Mouse (Mus musculus) erythroblast, embryonic 14.5 days (primary cell): ENCODE data around the gene Lrg1. TPM values are rescaled to one million over a fixed set of nuclear protein-coding genes. Genes with fewer than 3 reads are reported as not detected.
"Not testable (repeated sequence)": the region's sequence is repeated elsewhere in the genome, so short reads cannot be mapped to it uniquely, and the experiment has no call there.

Source experiments
- H3K27me3 ChIP-seq: 2 replicates; pipeline ENCODE4 v1.6.1; 2012; ENCODE audit warnings: inconsistent platforms; ENCODE audit not compliant: control insufficient read depth
- H3K36me3 ChIP-seq: 2 replicates; pipeline ENCODE4 v1.6.1; 2012; ENCODE audit warnings: mild to moderate bottlenecking, inconsistent platforms; ENCODE audit not compliant: control insufficient read depth
- H3K4me1 ChIP-seq: 2 replicates; pipeline ENCODE4 v1.6.1; 2012; ENCODE audit warnings: inconsistent platforms; ENCODE audit not compliant: control insufficient read depth
- H3K4me3 ChIP-seq: replicated peaks from 2 replicates; pipeline ENCODE3; 2012; ENCODE audit warnings: moderate library complexity, mild to moderate bottlenecking, inconsistent platforms
- H3K9me3 ChIP-seq: 2 replicates; pipeline ENCODE4 v1.6.1; 2012; ENCODE audit warnings: low read length, inconsistent platforms, mixed read lengths; ENCODE audit not compliant: control insufficient read depth
- GATA1 ChIP-seq: IDR thresholded peaks from 2 replicates; pipeline ENCODE4 v1.6.1; 2012; ENCODE audit warnings: low read length, inconsistent platforms, mixed read lengths
- TAL1 ChIP-seq: IDR thresholded peaks from 3 replicates; pipeline ENCODE4 v1.6.1; 2012; ENCODE audit warnings: low read length, inconsistent platforms, mixed read lengths
- polyA plus RNA-seq: library from polyadenylated mRNA; stranded (reverse); fragments of >175 nt; gene quantifications from 2 replicates; pipeline ENCODE4 v1.2.3, GENCODE M21; 2012

Lrg1 gene
- polyA plus RNA-seq, 1 experiment = 0.03 TPM

DNA sequence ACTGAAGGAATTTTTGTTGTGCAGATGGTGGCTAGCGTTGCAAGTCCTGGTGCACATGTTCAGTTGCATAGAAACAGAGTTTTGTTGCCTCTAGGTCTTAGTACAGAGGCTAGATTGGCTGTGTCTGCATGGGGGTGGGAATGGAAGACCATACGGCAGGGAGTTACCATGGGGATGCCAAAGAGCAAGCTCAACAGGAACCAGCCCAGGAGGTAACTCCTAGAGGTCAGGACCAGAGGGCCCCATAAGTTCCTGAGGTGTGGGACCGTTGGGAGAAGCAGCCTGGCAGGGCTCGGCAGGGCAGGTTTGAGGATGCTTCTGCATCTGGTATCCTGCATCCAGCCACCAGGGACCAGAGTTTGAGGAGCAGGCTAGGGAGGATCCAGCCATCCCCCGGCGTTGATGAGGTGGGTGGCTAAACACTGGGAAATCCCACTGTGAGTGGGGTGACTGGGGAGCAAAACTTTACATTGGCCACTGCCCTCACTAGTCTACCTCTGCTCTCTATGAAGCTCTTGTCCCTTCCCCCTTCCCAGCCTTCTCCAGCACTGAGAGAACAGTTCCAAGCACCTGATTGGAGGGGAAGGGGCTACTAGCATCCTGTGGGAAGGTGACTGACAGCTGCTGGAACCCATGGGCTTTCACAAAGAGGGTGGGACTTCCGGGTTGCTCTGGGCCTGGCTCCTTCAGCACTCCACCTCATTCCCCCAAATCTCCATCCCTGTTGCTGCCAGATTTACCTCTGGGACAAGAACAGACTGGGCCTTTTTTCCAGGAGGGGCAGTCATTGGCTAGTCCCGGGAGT is 40.8 kb downstream of the Lrg1 start:
- Histone ChIP-seq H3K4me1 (peaks cover 42% of the 10 kb centered on the region), H3K36me3 (peaks cover 40% of the 10 kb centered on the region), H3K4me3 (peak overlapping the region; percentile 77), H3K27me3 (no peaks in the 10 kb centered on the region), H3K9me3 (no peaks in the 10 kb centered on the region)
- TF ChIP-seq TAL1 (no peak), GATA1 (no peak)

DNA sequence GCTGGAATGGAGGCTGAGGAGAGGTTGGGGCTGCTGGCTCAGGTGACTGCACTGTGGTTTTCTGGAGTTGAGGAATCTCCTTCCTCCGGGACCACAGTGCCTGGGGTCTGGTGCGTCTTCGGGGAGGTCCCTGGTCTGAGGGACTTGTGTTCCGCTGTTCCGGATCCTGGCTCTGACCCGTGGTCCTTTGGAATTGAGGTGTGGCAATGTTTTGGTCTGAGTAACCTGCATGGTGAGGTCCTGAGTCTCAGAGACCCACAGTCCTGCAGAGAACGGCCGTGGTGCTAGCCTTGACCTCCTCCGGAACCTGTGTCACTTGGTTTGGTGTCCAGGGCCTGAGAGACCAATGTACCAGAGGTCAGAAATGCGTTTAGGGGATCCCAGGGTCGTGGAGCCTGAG is 41.9 kb downstream of the Lrg1 start:
- Histone ChIP-seq H3K27me3 (no peaks in the 10 kb centered on the region), H3K9me3 (no peaks in the 10 kb centered on the region), H3K4me1 (peaks cover 52% of the 10 kb centered on the region), H3K36me3 (peaks cover 30% of the 10 kb centered on the region), H3K4me3 (peak overlapping the region; percentile 77)
- no peak for TF ChIP-seq GATA1
- TF ChIP-seq TAL1 = no peak

DNA sequence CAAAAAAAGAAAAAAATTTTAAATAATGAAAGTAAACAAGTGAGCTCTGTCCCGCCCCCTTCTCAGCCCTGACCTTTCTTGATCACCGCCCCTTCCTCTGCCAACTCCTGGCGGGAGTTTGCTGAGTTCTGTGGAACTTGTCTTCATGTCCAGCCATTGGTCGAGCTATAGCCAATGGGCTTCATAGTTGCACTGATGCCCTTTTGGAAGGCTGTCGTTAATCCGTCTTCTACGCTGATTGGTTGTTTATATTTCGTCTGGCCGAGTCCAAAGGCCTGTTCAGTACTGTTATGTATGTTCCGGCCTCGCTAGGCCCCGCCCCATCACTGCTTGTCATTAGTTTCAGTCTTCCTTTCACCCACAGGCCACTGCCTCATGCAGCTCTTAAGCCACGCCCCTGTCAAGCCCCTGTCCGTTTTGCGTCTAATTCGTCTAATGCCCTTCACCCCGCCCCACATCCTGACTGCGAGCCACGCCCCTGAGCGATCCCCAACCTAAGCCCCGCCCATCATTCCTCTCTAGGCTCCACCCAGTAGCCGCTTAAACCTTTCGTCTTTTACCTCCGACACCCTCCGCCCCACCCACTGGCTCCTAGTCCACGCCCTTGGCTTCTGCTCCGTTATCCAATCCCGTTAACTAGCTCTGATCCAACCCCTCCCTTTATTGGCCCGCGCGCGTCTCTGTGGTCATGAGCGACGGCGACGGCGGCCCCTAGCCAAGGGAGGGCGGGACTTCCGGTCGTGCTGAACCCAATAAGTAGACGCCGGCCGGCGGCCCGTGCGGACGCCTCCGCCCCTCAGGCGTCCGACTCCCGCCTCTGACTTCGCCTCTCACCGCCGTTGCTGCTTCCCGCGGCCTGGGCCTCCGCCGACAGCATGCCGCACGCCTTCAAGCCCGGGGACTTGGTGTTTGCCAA is 42.7 kb downstream of the Lrg1 start, which contains the start of gene Hdgfl2:
TSS of gene Hdgfl2 (plus strand) at position 755 of the 916 bp plus-strand sequence.
- TF ChIP-seq TAL1 (no peak), GATA1 (no peak)
- H3K27me3 ChIP-seq = no peaks in the 10 kb centered on the region
- peaks cover 26% of the 10 kb centered on the region for H3K36me3 ChIP-seq
- peaks cover 60% of the 10 kb centered on the region for H3K4me1 ChIP-seq
- no peaks in the 10 kb centered on the region for H3K9me3 ChIP-seq
- H3K4me3 ChIP-seq = peak within 1 kb of the TSS; percentile 77

DNA sequence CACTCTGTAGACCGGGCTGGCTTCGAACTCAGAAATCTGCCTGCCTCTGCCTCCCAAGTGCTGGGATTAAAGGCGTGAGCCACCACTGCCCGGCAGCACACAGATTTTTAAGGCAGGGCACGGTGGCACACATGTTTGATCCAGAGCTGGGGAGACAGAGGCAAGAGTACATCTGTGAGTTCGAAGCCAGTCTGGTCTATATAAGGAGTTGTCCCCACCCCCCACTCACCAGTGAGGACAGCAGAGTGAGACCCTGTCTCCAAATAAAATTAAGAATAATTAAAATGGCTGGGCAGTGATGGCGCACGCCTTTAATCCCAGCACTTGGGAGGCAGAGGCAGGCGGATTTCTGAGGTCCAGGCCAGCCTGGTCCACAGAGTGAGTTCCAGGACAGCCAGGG is 43.4 kb downstream of the Lrg1 start:
- not testable (repeated sequence) for H3K27me3 ChIP-seq, H3K9me3 ChIP-seq
- peaks cover 66% of the 10 kb centered on the region for H3K4me1 ChIP-seq
- H3K36me3 ChIP-seq = peaks cover 20% of the 10 kb centered on the region
- peak overlapping the region; percentile 77 for H3K4me3 ChIP-seq

DNA sequence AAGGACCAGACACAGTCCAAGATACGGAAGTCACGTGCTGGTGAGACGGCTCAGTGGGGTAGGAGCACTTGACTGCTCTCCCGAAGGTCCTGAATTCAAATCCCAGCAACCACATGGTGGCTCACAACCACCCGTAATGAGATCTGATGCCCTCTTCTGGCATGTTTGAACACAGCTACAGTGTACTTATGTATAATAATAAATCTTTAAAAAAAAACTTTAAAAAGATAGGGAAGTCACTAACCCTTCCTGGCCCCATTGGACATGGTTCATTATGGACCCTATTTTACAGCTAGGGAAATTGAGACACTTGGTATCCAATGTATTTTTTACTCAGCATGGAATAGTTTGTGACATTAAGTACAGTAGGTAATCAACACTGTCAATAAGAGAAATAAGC is 44.3 kb downstream of the Lrg1 start:
- Histone ChIP-seq H3K4me1 (peaks cover 70% of the 10 kb centered on the region), H3K36me3 (peaks cover 16% of the 10 kb centered on the region), H3K9me3 (no peaks in the 10 kb centered on the region), H3K4me3 (no peak overlapping the region), H3K27me3 (no peaks in the 10 kb centered on the region)
- TF ChIP-seq GATA1 (no peak), TAL1 (no peak)

DNA sequence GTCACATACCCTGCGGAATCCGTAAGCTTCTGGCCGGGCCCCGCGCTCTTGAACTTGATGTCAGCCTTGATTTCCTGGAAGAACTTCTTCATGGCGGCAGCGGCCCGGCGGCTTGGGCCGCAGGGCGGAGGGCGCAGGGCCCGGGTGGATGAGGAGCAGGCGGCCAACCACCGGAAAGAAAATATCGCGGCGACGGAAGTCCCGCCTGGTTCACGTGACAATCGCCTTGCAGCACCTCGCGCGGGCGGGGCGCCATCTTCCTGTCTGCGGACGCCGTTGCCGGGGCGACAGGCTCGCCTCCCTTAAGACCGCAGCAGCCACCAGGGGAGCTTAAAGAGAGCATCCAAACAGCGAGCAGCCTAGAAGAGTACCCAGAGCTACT is 47.0 kb downstream of the Lrg1 start, which contains the start of gene Ubxn6:
TSS of gene Ubxn6 (minus strand) at position 202 of the 382 bp plus-strand sequence.
- H3K36me3 ChIP-seq = peaks cover 30% of the 10 kb centered on the region
- H3K27me3 ChIP-seq = no peaks in the 10 kb centered on the region
- peak within 1 kb of the TSS; percentile 80 for H3K4me3 ChIP-seq
- H3K9me3 ChIP-seq = no peaks in the 10 kb centered on the region
- H3K4me1 ChIP-seq = peaks cover 45% of the 10 kb centered on the region
- TF ChIP-seq GATA1 (no peak), TAL1 (no peak)

DNA sequence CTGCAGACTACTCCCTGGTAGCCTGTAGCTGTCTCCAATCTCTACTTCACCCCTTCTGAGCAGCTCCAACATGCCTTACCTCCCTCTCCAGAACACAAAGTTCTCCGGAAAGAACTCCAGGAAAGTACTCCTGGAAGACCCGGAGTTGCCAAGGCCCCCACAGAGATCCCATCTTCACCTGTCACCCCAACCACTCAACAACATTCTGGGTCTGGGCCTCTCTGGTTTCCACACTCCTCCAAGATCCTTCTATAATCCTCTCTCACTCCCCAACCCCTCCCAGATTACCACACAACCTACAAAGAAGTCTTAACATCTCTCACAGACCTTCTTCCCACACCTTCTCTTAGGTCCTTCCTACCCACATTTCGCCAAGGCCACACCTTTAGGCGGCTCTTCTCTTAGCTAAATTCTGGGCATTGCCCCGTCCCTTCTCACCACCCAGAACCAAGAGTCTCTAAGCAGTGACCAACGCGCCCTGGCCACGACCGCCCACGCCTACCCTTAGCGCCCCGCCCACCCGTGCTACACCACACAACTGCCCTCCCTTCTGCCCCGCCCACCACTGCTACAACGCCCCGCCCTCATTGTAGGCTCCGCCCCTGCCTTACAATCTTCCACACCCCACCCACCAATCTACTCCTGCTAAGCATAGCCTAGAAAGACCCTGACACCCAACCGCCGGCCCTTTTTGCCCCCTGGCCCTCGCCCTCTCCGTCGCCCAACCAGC is 47.5 kb downstream of the Lrg1 start:
- Histone ChIP-seq H3K4me3 (peak overlapping the region; percentile 80), H3K36me3 (peaks cover 36% of the 10 kb centered on the region), H3K4me1 (peaks cover 45% of the 10 kb centered on the region), H3K27me3 (no peaks in the 10 kb centered on the region), H3K9me3 (no peaks in the 10 kb centered on the region)
- TF ChIP-seq TAL1 (no peak), GATA1 (no peak)

DNA sequence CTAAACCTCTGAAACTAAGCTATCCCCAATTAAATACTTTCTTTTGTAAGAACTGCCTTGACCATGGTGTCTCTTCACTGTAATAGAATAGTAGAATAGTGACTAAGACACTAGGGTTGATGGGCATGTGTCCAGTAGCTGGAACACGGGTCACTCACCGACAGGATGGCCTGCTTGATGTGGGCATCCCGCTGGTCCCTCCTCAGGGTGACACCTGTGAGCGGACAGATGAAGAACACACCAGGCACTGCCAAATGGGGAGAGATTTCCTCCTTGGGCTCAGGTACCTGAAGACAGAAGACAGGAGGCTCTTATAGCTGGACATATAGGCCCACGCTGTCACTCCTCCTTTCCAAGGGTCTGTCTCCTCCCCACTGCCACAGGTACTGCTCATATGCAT is 49.6 kb downstream of the Lrg1 start:
- Histone ChIP-seq H3K9me3 (no peaks in the 10 kb centered on the region; the same call in 1 of the 2 replicates), H3K4me3 (no peak overlapping the region), H3K27me3 (no peaks in the 10 kb centered on the region), H3K36me3 (peaks cover 56% of the 10 kb centered on the region), H3K4me1 (peaks cover 34% of the 10 kb centered on the region)
- no peak for TF ChIP-seq TAL1
- TF ChIP-seq GATA1 = no peak
